Mouse (Mus musculus) G1E (cell line): ENCODE results near the gene BC067074.

ENCODE experiments used
- CTCF ChIP-seq: IDR thresholded peaks from 2 replicates; pipeline ENCODE4 v1.5.1; 2012; ENCODE audit warnings: low read depth, low read length, inconsistent platforms, mixed read lengths
- GATA1 ChIP-seq: IDR thresholded peaks from 2 replicates; pipeline ENCODE4 v1.6.1; 2012; ENCODE audit warnings: borderline replicate concordance, low read length, inconsistent platforms, mixed read lengths
- POLR2AphosphoS5 ChIP-seq: IDR thresholded peaks from 2 replicates; pipeline ENCODE4 v1.6.1; 2012; ENCODE audit warnings: low read depth, low read length, inconsistent platforms; ENCODE audit not compliant: insufficient replicate concordance

GRCm38 (mm10) chr13:113321972-113322371, 29.0 kb downstream of the BC067074 start:
- TF ChIP-seq CTCF, result no peak
- TF ChIP-seq GATA1, result no peak
- no peak for TF ChIP-seq POLR2AphosphoS5
